Mouse (Mus musculus) limb, embryonic 12.5 days (tissue): ENCODE data around the gene Ntn3. TPM values are rescaled to one million over a fixed set of nuclear protein-coding genes. Genes with fewer than 3 reads are reported as not detected.

Experiments used
- ATAC-seq: fragments of 200-750 bp; cut with Nextera tagmentation; 2 replicates; pipeline ENCODE4 v1.8.0; 2017; ENCODE audit warnings: low read depth, moderate TSS enrichment; ENCODE audit not compliant: insufficient number of reproducible peaks, insufficient read depth, low FRiP score, low TSS enrichment
- H3K27ac ChIP-seq: fragments of 300-500 bp; sonication (generic); 2 replicates; pipeline ENCODE4 v1.5.1; 2016; ENCODE audit warnings: mild to moderate bottlenecking, moderate library complexity
- H3K27me3 ChIP-seq: fragments of 300-500 bp; sonication (generic); 2 replicates; pipeline ENCODE4 v1.6.1; 2016; ENCODE audit warnings: mild to moderate bottlenecking, moderate library complexity
- H3K36me3 ChIP-seq: fragments of 300-500 bp; sonication (generic); 2 replicates; pipeline ENCODE4 v1.6.1; 2016; ENCODE audit warnings: mild to moderate bottlenecking, moderate library complexity
- H3K4me1 ChIP-seq: fragments of 300-500 bp; sonication (generic); replicated peaks from 2 replicates; pipeline ENCODE4 v1.6.1; 2016
- H3K4me2 ChIP-seq: fragments of 300-500 bp; sonication (generic); 2 replicates; pipeline ENCODE4 v1.6.1; 2016; ENCODE audit warnings: mild to moderate bottlenecking, moderate library complexity
- H3K4me3 ChIP-seq: fragments of 300-500 bp; sonication (generic); replicated peaks from 2 replicates; pipeline ENCODE4 v1.5.1; 2016; ENCODE audit warnings: mild to moderate bottlenecking
- H3K9ac ChIP-seq: fragments of 300-500 bp; sonication (generic); replicated peaks from 2 replicates; pipeline ENCODE4 v1.6.1; 2016; ENCODE audit warnings: mild to moderate bottlenecking, moderate library complexity
- H3K9me3 ChIP-seq: fragments of 300-500 bp; sonication (generic); 2 replicates; pipeline ENCODE4 v1.6.1; 2016; ENCODE audit warnings: mild to moderate bottlenecking, moderate library complexity
- WGBS: fragments of 180-500 bp; shearing (Covaris S2); methylation state at CpG from one replicate; pipeline ENCODE4 v1.1.7; 2016; 5-methylcytosine and 5-hydroxymethylcytosine counted together
- polyA plus RNA-seq: library from polyadenylated mRNA; unstranded; fragments of >200 nt; fragmentation: Nextera tagmentation; extraction: Ambion mirVana; gene quantifications from 2 replicates; pipeline ENCODE4 v1.2.1, GENCODE M21; 2016

Ntn3 gene
- 19.5 and 19.8 TPM in 2 replicates for polyA plus RNA-seq

DNA sequence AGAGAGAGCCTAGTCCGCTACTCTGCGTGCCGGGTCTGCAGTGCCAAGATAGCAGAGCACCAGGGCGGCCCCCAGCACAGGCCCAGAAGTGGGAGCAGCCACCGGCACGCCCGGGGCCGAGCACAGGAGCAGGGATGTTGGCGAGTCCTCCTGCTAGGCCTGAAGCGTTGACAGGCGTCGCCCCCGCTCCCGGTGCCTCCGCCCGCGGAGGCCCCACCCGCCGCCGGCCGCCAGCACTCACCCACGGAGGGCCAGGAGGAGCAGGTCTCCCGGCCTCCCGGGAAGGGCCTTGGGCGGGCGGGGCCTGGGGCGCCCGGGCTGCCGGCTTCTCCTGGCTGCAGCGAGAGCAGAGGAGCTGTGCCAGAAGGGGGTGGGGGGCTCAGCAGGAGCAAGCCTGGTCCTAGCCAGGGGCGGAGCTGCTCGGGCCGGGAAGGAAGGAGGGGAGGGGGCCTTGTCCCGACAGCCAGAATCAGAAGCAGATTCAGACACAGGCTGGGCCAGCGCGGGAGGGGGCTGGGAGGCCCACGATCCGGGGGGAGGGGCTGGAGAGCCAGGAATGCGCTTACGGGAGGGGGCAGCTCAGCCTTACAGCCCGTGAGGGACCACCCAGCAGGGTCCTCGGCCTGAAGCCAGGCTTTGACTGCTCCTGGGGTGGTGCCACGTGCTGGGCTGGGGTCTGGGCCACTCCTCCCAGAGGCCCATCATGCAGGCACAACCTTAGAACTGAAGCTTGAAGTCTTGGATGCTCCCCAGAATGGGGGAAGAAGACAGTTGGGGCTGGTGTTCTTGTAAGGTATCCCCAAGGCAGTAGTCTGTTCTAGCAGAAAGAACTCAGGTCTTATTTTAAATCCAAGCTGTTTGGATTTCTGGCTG, at the start of gene Ntn3:
Gene Ntn3 (minus strand): TSS at position 489 of the 873 bp plus-strand sequence.
- 1% methylated on average over 43 of the region's 43 CpGs for WGBS
- no peaks in the 10 kb centered on the region for H3K9me3 ChIP-seq
- ATAC-seq: peak; percentile 75

DNA sequence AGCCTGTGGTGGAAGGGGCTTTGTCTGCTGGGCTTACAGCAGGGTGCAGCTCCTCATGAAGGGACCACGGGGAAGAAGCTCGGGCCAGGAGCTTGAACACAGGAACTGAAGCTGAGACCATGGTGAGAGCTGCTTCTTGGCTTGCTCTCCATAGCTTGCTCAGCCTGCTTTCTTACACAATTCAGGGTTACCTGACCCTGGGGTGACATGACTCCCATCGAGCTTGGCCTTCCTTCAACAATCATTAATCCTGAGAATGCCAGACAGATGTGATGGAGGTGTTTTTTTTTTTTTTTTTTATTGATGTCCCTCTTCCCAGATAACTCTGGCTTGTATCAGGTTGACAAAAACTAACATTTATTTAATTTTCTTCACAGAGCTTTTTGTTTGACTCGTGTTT, 49.6 kb upstream of the Ntn3 start:
- H3K9me3 ChIP-seq: no peaks in the 10 kb centered on the region; the same call in 1 of the 2 replicates
- H3K4me1 ChIP-seq: no peaks in the 10 kb centered on the region
- H3K27ac ChIP-seq: no peak overlapping the region
- no peaks in the 10 kb centered on the region for H3K27me3 ChIP-seq
- H3K36me3 ChIP-seq: no peaks in the 10 kb centered on the region
- whole genome bisulfite sequencing: 76% methylated on average over 4 of the region's 4 CpGs
- H3K9ac ChIP-seq: no peak overlapping the region
- no peak overlapping the region for H3K4me2 ChIP-seq
- no peak for ATAC-seq
- H3K4me3 ChIP-seq: no peak overlapping the region

More for the DNA sequence above, at the start of gene Ntn3:
- peak within 1 kb of the TSS; percentile 65 for H3K4me3 ChIP-seq
- peak within 1 kb of the TSS; percentile 95 for H3K4me2 ChIP-seq
- peak within 1 kb of the TSS; percentile 97 for H3K27ac ChIP-seq
- peaks cover 11% of the 10 kb centered on the region; the same call in 1 of the 2 replicates for H3K36me3 ChIP-seq
- H3K27me3 ChIP-seq: peaks cover 23% of the 10 kb centered on the region
- peak within 1 kb of the TSS; percentile 79 for H3K9ac ChIP-seq
- H3K4me1 ChIP-seq: peaks cover 78% of the 10 kb centered on the region

DNA sequence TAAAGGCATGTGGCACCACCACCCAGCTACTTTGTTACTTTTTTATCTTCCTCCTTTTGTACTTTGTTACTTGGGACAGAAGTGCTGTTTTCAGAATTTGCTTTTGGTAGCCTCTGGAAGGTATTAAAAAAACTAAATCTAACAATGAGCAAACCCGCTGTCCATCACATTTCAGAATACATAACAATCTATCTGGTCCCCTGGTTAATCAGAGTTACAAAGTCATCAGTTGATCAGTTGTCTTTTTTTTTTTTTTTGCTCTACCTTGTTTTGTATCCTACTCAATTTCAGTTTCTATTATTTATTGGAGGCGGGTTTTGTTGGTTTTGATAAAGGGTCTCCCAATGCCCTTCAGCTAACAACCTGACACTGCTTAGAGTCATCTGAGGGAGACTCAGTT, 43.0 kb upstream of the Ntn3 start:
- H3K27ac ChIP-seq: no peak overlapping the region
- peak overlapping the region; percentile 67 for H3K4me2 ChIP-seq
- peaks cover 13% of the 10 kb centered on the region for H3K4me1 ChIP-seq
- H3K27me3 ChIP-seq: no peaks in the 10 kb centered on the region
- H3K36me3 ChIP-seq: peaks cover 18% of the 10 kb centered on the region
- no peak overlapping the region for H3K4me3 ChIP-seq
- 97% methylated on average over 2 of the region's 2 CpGs for WGBS
- H3K9ac ChIP-seq: no peak overlapping the region
- no peak for ATAC-seq
- H3K9me3 ChIP-seq: no peaks in the 10 kb centered on the region

DNA sequence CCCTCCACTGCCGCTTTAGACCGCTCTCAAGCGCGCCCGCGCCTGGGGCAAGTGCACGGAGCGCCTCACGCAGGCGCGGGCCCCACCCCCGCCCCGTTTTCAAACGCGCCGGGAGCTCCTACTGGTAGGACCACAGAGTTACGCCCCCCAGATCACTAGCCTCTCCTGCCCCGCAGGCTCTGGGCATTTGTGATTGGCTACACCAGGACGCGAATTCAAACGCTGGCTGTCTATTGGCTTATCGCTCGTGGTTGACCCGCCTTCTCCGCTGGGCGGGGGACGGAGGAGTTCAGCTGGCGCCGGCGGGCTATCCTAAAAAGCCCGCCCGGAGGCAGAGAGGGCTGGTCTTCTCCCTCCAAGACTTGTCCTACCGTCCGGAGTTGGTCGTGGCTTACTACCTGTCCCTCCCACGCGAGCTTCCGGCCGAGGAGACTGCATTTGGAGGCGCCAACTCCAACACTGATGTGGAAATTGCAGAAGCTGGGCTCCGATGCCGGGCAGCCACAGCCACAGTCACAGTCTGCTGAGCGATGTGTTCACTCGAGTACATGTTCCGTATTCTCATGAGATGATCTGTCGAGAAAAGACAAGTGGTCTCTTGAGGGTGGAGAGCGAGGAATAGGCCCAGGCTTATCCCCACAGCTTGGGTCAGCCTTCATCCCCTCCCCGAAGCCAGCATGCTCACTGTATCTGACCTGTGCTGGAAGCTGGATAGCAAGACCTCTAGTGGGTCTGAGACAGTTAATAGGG, 42.2 kb upstream of the Ntn3 start, which contains the start of gene Ccnf:
Gene Ccnf (minus strand): TSS at position 165 of the 750 bp plus-strand sequence.
- H3K27ac ChIP-seq: peak within 1 kb of the TSS; percentile 86
- WGBS: 1% methylated on average over 48 of the region's 48 CpGs
- H3K36me3 ChIP-seq: peaks cover 26% of the 10 kb centered on the region
- H3K4me1 ChIP-seq: peaks cover 13% of the 10 kb centered on the region
- peak; percentile 99 for ATAC-seq
- no peaks in the 10 kb centered on the region for H3K27me3 ChIP-seq
- peak within 1 kb of the TSS; percentile 75 for H3K4me3 ChIP-seq
- no peaks in the 10 kb centered on the region for H3K9me3 ChIP-seq
- peak within 1 kb of the TSS; percentile 85 for H3K9ac ChIP-seq
- peak within 1 kb of the TSS; percentile 67 for H3K4me2 ChIP-seq

DNA sequence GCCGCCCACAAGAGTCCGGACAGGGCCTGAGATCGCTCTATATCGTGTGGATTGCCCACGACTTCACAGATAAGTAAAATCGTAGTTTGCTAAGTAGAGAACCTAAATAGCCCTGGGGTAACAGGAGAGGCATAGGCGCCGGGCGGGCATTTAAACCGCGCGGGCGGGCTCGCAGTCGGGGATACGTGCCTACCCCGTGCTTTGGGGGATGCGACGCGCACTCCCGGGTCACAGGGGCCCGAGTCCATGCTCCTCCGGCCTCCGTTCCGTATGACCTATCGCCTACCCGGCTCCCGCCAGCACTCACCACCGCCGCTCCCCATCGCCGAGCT, 41.6 kb upstream of the Ntn3 start:
- ATAC-seq: no peak; the same call in 1 of the 2 replicates
- Histone ChIP-seq H3K4me3 (peak overlapping the region; percentile 75), H3K4me1 (peaks cover 13% of the 10 kb centered on the region), H3K27ac (peak overlapping the region; percentile 74), H3K27me3 (no peaks in the 10 kb centered on the region), H3K36me3 (peaks cover 31% of the 10 kb centered on the region), H3K4me2 (peak overlapping the region; percentile 67), H3K9me3 (no peaks in the 10 kb centered on the region), H3K9ac (peak overlapping the region; percentile 85)
- WGBS: under 1% methylated on average over 32 of the region's 32 CpGs

DNA sequence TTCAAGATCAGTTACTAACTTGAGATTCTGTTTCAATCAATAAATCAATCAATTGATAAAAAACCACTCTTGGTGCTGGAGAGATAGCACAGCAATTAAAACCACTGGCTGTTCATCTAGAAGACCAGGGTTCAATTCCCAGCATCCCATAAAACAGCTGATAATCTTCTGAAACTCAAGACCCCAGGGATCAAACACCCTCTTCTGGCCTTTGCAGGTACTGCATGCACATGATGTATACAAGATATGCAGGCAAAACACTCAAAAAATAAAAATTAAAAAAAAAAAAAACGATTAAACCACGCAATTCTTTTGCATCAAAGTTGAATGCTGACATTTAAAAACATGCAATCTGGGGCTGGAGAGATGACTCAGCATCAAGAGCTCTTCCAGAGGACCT, 39.3 kb upstream of the Ntn3 start:
- peaks cover 11% of the 10 kb centered on the region for H3K9me3 ChIP-seq
- no peak overlapping the region for H3K4me3 ChIP-seq
- H3K36me3 ChIP-seq: peaks cover 49% of the 10 kb centered on the region
- H3K4me1 ChIP-seq: peaks cover 13% of the 10 kb centered on the region
- H3K27ac ChIP-seq: no peak overlapping the region
- H3K9ac ChIP-seq: no peak overlapping the region
- no peak overlapping the region for H3K4me2 ChIP-seq
- 93% methylated on average over 2 of the region's 2 CpGs for WGBS
- no peak for ATAC-seq
- no peaks in the 10 kb centered on the region for H3K27me3 ChIP-seq

DNA sequence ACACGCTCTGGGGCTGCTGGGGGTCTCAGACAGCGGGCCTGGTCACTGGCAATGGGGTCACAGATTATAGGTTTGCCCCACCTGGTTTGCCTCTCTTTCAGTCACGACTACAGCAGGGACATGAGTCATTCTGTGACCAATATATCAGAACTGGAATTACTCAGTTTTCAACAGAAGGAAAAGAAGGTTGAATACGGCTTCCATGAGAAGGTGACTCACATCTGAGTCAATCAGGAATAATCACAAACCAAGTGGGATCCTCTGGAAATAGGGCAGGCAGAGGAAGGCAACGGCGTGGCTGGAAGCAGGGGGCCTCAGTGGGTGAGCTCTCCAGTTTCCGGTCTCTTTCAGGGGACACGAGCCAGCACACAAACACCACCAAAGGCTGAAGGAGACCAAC, 34.7 kb upstream of the Ntn3 start:
- Histone ChIP-seq H3K36me3 (peaks cover 93% of the 10 kb centered on the region), H3K9ac (no peak overlapping the region), H3K4me2 (no peak overlapping the region), H3K9me3 (peaks cover 13% of the 10 kb centered on the region), H3K27me3 (no peaks in the 10 kb centered on the region), H3K27ac (no peak overlapping the region), H3K4me1 (no peaks in the 10 kb centered on the region), H3K4me3 (no peak overlapping the region)
- no peak for ATAC-seq
- WGBS: 98% methylated on average over 8 of the region's 8 CpGs

DNA sequence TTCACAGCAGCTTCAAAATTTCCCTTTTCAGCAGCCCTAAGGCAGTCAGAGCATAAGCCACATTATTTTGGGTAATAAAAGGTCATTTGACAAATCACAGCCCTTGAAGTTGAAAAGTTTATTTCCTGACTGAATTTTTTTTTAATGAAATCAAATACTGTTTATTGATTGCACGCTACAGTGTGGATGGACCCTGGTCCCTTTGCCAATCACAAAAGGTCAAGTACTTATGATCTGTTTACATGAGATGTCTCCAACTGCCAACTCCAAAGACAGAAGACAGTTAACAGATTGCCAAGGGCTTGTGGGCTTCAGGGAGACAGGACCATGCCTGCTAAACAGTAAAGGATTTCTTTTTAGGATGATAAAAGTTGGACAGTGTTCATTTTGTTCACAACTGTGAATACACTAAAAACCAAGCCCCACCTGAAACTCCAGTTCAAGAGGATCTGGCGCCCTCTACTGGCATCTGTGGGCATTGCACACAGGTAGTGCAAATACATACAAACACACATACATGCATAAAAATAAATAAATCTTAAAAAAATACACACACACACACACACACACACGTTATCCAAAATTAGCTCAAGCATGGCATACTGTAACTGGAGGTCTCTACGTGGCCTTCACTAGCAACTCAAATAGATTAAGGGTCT, 34.1 kb upstream of the Ntn3 start:
- H3K9ac ChIP-seq: no peak overlapping the region
- no peak for ATAC-seq
- H3K4me2 ChIP-seq: no peak overlapping the region
- 90% methylated on average over 4 of the region's 4 CpGs for WGBS
- H3K9me3 ChIP-seq: peaks cover 13% of the 10 kb centered on the region
- no peaks in the 10 kb centered on the region for H3K27me3 ChIP-seq
- H3K4me1 ChIP-seq: no peaks in the 10 kb centered on the region
- H3K27ac ChIP-seq: no peak overlapping the region
- no peak overlapping the region for H3K4me3 ChIP-seq
- peaks cover 93% of the 10 kb centered on the region for H3K36me3 ChIP-seq

DNA sequence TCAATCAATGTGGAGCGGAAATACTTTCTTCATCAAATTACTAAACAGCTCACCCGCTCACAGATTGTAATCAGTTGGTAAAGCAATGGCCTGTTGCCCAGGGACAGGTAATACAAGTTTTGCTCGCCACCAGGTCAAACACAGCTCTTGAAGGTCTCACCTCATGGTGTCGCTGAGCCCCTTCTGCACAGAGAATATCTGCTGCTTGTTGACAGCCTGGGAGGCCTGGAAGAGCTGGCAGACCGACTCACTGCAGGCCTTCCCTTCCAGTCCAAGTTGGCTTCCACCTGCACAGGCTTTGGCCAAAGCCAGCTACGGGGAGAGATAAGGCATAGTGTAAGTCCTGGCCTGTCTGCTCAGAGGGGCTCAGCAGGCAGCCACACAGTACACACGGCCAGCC, 27.6 kb upstream of the Ntn3 start:
- H3K4me3 ChIP-seq: no peak overlapping the region
- WGBS: 95% methylated on average over 7 of the region's 7 CpGs

DNA sequence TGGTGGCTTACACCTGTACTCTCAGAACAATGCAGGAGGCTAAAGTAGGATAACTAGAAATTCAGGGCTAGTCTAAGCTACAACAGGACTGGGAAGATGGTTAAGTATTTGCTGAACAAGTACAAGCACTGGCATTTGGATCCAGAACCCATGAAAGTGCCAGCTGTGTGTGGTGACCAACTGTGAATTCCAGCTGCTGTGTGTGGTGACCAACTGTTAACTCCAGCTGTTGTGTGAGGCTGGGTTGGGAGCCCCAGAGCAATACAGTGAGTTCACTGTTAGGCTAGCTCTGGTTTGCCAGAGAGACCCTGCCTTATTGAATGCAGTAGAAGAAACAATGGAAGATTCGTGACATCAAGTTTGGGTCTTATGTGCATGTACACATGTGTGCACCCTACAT, 27.1 kb upstream of the Ntn3 start:
- peaks cover 100% of the 10 kb centered on the region for H3K36me3 ChIP-seq
- ATAC-seq: no peak
- H3K27ac ChIP-seq: no peak overlapping the region
- H3K4me2 ChIP-seq: no peak overlapping the region
- H3K4me1 ChIP-seq: no peaks in the 10 kb centered on the region
- H3K27me3 ChIP-seq: no peaks in the 10 kb centered on the region
- no peaks in the 10 kb centered on the region for H3K9me3 ChIP-seq
- H3K9ac ChIP-seq: no peak overlapping the region
- no peak overlapping the region for H3K4me3 ChIP-seq
- 92% methylated on average over 1 of the region's 1 CpGs for WGBS

More for the DNA sequence above, 27.6 kb upstream of the Ntn3 start:
- Histone ChIP-seq H3K4me2 (no peak overlapping the region), H3K36me3 (peaks cover 100% of the 10 kb centered on the region), H3K4me1 (no peaks in the 10 kb centered on the region), H3K9me3 (no peaks in the 10 kb centered on the region), H3K27ac (no peak overlapping the region), H3K9ac (no peak overlapping the region), H3K27me3 (no peaks in the 10 kb centered on the region)
- no peak for ATAC-seq

DNA sequence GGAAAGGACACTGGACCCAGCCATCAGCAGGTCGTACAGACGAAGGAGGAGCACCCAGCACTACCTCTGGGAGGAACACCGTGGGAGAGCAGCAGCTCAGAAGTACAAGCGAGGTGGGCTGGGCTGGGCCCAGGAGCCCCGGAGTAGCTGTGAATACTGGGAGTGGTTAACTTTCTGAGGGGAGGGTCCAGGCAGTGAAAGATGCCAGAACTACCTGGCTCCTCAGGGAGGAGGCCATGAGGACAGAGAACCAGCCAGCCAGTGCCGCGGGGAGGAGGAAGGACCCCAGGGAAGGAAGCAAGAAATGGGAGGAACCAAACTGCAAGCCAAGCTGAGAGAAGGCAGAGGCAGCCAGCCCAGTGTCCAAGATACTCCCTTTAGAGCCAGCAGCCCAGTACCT, 18.6 kb upstream of the Ntn3 start:
- ATAC-seq: no peak
- Histone ChIP-seq H3K9me3 (no peaks in the 10 kb centered on the region), H3K36me3 (peaks cover 100% of the 10 kb centered on the region), H3K4me2 (no peak overlapping the region), H3K4me1 (no peaks in the 10 kb centered on the region), H3K27ac (no peak overlapping the region), H3K27me3 (no peaks in the 10 kb centered on the region), H3K4me3 (no peak overlapping the region), H3K9ac (no peak overlapping the region)
- 78% methylated on average over 7 of the region's 7 CpGs for WGBS
